Mouse (Mus musculus) midbrain, embryonic 14.5 days (tissue): Measurements from ENCODE around the gene Pgf. TPM values are rescaled to one million over a fixed set of nuclear protein-coding genes. Genes with fewer than 3 reads are reported as not detected.

Source experiments
- polyA plus RNA-seq: library from polyadenylated mRNA; unstranded; fragments of >200 nt; fragmentation: Nextera tagmentation; extraction: Ambion mirVana; gene quantifications from 2 replicates; pipeline ENCODE4 v1.2.1, GENCODE M21; 2014

Pgf gene
- polyA plus RNA-seq, 1 experiment from 2014 or later: 6.0 TPM

Other genes with a start within 250 kb of the Pgf start
- 95.9 and 105 TPM in 2 replicates for gene Fcf1, start 206.9 kb downstream of the Pgf start, polyA plus RNA-seq
- gene Arel1, start 206.9 kb downstream of the Pgf start, polyA plus RNA-seq: 33.2 and 40.5 TPM in 2 replicates
- 47.4 and 50.2 TPM in 2 replicates for gene Ylpm1, start 181.5 kb downstream of the Pgf start, polyA plus RNA-seq
- gene Prox2, start 67.0 kb downstream of the Pgf start, polyA plus RNA-seq: 1.7 and 2.1 TPM in 2 replicates
- gene Dlst, start 67.0 kb downstream of the Pgf start, polyA plus RNA-seq: 67.9 and 98.0 TPM in 2 replicates
- gene Rps6kl1, start 26.5 kb downstream of the Pgf start, polyA plus RNA-seq: 22.2 and 27.1 TPM in 2 replicates
- gene Eif2b2, start 41.7 kb upstream of the Pgf start, polyA plus RNA-seq: 77.1 and 78.7 TPM in 2 replicates
- 9.4 and 10.2 TPM in 2 replicates for gene Mlh3, start 92.8 kb upstream of the Pgf start, polyA plus RNA-seq
- gene Acyp1, start 110.6 kb upstream of the Pgf start, polyA plus RNA-seq: 56.5 and 63.7 TPM in 2 replicates
- 1.1 and 1.6 TPM in 2 replicates for gene Zc2hc1c, start 110.8 kb upstream of the Pgf start, polyA plus RNA-seq
- gene Nek9, start 161.6 kb upstream of the Pgf start, polyA plus RNA-seq: 8.0 and 10.3 TPM in 2 replicates
- 192 and 228 TPM in 2 replicates for gene Tmed10, start 197.1 kb upstream of the Pgf start, polyA plus RNA-seq